Mouse (Mus musculus): ENCODE measurements around the gene Mapk1ip1. TPM values are rescaled to one million over a fixed set of nuclear protein-coding genes. Genes with fewer than 3 reads are reported as not detected.

The Mapk1ip1 gene
- 10 to 100 TPM; 11.9 to 21.3 TPM for total RNA-seq (2021)
- long read RNA-seq, experiment 1, transcript Mapk1ip1-201 (2 exons, 1,502 nt), result major isoform, 22 of 34 reads
- long read RNA-seq, experiment 1, partial matches to known transcripts, result 0 of 34 reads
- long read RNA-seq, experiment 1, other reads (novel, unspliced or antisense), result 7 of 34 reads
- long read RNA-seq, experiment 2, transcript Mapk1ip1-201 (2 exons, 1,502 nt), result major isoform, 16 of 26 reads
- long read RNA-seq, experiment 2, partial matches to known transcripts, result 0 of 26 reads
- long read RNA-seq, experiment 2, other reads (novel, unspliced or antisense), result 5 of 26 reads

DNA sequence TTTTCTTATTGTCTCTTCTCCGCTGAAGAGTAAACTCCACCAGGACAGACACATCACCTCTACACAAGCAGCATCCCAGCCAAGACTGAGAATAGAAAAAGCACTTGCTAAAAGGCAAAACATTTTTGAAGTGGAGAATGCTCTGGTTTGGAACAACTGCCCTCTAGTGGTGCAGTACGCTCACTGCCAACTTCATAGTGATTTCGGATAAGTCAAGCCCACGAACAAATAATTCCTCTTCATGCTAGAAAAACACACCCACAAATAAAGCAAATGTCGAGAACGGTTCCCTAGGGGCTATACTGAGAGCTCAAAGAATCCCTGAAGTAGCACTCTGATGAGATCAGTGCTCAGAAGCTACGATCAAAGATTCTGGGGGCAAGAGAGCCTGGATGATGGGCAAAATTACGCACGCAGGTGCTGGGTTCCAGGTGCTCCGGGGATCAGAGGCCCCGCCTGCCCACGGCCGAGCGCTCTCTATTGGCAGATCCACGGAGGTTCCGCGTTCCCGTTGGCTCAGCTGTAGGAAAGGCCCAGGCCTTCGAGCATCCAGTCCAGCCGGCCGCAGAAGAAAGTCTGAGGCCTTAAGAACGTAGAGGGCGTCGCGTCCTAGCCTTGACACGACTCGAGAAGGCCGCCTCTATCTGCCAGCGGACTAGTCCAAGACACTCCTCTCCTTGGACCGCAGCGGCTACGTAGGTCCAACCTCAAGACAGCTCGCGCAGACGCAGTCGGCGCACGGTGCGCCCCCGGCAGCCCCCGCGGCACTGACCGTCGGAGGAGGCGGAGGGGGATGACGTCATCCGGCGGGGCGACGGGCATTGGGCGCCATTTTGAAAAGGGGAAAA, at the start of gene Mapk1ip1, which contains the start of gene Ppp2r2d:
Gene Mapk1ip1, minus strand, starts transcription at position 730 of the 848 bp plus-strand sequence.
Gene Ppp2r2d, plus strand, starts transcription at position 536 of the 848 bp plus-strand sequence.
- DNase-seq, result peak; percentile 99
- intact Hi-C loops (cut with DNase I; ENCODE audit: low total_unique reads), result no loop called here

DNA sequence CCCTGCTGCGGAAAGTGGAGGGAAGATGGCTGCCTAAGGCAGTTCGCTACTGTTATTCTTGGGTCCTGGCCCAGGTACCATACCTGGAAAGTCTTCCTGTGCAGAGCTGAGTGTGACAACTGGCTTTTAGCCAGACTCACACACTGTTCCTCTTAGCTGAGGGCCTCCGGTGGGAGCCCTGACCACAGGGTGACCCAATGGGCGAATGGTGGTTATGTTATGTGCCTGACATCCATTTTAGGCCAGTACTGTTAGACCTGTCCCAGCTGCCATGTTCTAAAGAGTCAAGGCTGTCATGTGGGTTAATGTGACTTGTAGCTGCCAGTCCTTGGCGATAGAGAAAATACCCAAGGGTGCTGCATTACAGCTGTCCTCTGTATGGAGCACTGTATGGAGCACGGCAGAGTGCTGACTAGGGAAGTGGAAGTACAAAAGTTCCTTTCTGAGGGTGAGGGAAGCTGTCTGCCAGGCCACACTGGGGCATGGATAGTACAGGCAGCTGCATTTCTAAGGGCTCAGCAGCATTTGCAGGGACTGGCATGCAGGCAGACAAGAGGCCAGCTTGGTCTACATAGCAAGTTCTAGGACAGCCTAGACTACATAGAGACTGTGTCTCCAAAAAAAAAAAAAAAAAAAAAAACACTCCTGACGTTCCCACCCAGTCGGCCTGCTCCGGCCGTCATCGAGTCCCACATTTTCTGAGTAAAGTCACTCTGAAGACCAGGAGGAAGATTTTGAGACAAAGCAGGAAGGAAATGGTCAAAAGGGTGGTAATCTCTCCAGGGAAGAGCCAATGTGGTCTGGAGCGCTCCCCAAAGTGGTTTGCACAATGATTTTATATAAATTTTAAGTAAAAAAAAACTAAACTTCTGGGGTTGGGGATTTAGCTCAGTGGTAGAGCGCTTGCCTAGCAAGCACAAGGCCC, 39.6 kb upstream of the Mapk1ip1 start:
- intact Hi-C loops (cut with DNase I; ENCODE audit: low total_unique reads), result no loop called here
- DNase-seq, result no peak

DNA sequence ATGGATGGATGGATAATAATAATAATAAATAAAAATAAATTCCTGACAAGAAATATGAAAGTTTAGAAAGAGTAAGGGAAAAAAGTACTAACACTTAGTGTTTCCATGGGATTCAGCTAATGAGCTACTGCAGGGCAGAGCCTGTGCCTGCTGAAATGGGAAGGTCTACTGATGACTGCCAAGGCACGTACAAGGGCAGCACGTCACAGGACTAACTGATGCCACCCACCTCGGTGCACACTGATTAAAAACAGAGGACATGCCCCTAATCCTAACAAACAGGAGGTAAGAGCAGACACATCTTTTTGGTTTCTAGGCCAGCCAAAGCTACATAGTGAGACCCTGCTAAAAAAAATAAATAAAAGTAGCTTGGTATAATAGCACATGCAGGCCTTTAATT, 37.7 kb upstream of the Mapk1ip1 start:
- DNase-seq, result no peak
- intact Hi-C loops (cut with DNase I; ENCODE audit: low total_unique reads), result no loop called here

DNA sequence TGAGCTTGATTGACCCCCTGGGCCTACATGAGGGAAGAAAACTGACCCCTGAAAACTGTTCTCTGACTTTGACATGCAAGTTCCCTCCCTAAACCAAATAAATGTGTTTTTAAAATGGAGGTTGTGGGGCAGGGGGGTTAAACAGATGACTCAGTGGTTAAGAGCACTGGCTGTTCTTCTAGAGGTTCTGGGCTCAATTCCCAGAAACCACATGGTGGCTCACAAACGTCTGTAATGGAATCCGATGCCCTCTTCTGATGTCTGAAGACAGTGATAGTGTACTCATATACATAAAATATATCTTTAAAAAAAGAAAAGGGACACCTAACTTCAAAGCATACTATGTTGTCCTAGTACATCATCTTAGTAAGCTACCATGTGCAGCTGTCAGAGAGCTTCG, 29.0 kb upstream of the Mapk1ip1 start:
- intact Hi-C loops (cut with DNase I; ENCODE audit: low total_unique reads), result loop anchor here (2.0 kb wide), 1 partner anchor 42 kb away; no protein-coding TSS in a partner anchor
- DNase-seq, result no peak

DNA sequence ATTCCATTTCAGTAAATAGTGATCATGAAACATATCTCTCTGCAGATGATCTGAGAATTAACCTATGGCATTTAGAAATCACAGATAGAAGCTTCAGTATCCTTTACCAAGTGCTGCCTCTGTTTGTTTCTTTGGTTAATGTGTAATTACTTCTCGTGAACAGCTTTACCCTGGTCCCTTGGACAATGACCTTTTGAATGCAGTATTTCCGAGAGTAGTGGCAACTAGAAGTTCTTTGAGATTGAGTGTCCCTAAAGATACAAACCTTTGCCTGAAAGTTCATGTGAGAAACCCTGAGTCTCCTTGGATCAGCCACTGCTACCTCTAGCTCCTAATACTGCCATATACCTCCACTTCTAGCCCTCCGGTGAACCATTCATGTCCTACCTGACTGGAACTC, 26.9 kb upstream of the Mapk1ip1 start:
- intact Hi-C loops (cut with DNase I; ENCODE audit: low total_unique reads), result no loop called here

DNA sequence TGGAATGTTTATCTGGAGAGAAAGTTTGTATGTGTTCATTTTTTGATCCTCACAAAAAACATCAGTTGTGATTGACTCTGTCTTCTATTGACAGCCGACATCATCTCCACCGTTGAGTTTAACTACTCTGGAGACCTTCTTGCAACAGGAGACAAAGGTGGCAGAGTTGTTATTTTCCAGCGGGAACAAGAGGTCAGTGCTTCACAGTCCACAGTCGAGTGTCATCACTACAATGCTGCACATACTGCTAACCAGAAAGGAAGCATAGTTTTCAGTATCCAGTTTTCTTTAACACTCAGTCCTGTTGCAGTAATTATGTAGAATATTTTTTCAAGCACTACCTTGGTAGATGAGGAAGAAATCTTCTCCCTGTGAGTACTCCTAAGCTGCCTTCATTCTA, 22.2 kb upstream of the Mapk1ip1 start:
- DNase-seq, result no peak
- intact Hi-C loops (cut with DNase I; ENCODE audit: low total_unique reads), result no loop called here

More for the DNA sequence above, 26.9 kb upstream of the Mapk1ip1 start:
- no peak for DNase-seq

DNA sequence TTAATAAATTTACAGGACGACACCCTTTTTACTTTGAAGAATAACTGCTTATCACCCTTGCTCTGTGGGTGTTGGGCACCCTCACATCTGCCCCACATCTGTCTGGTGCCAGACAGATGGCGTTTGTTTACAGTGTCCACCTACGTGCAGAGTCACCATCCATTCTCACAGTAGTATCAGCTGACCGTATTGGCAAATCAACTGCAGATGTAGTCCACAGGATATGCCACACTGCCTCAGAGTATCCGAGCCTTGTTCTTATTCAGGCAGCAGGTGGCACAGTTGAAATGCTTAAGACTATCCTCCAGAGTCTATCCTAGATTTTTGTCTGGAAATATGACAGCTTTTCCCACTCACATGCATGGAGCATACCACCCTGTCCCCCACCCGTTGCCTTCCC, 21.2 kb upstream of the Mapk1ip1 start:
- no peak for DNase-seq
- intact Hi-C loops (cut with DNase I; ENCODE audit: low total_unique reads), result no loop called here

DNA sequence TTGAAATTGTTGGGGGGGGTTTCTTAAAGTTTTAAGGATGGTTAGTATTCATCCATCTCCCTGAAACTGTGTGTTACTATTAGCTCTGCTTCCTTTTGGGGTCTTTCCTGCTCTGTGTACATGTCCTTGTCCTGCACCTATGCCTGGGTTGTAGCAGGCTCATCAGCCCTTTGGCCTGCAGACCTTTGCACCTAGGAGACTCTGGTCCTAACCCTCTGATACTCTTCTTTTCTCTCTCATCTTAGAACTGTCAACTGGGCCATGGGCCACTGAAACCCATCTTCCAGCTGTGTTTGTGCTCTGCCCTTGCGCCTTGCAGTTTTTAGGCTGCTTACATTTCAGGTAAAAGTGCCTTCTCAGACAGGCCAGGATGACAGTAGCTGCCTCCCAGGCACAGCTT, 18.7 kb upstream of the Mapk1ip1 start:
- intact Hi-C loops (cut with DNase I; ENCODE audit: low total_unique reads), result no loop called here
- no peak for DNase-seq

DNA sequence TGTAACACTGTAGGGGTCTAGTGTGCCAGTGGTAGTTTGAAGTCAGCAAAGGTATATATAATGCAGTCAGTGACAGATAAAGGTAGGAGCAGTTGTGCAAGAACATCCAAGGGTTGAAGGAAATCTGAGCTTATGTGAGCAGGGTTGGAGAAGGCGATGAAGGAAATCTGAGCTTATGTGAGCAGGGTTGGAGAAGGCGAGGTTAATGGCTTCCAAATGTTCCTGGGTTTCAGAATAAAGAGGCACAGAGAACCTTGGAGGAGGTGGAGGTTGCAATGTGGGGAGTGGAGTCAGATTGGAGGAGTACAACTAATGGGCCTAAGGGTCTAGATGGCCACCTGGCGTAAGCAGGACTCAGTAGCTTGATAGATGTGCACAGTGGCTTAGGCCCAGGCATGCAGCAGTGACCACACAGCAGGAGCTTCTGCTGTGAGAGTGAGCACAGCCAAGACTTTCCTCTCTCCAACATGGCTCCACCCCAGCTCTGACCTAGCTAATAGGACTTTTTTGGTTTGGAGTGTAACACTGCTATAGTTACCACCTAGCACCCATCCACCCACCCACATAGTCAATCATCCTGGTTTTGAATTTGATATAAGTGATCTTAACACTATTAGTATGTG, 18.0 kb upstream of the Mapk1ip1 start:
- intact Hi-C loops (cut with DNase I; ENCODE audit: low total_unique reads), result no loop called here
- no peak for DNase-seq

DNA sequence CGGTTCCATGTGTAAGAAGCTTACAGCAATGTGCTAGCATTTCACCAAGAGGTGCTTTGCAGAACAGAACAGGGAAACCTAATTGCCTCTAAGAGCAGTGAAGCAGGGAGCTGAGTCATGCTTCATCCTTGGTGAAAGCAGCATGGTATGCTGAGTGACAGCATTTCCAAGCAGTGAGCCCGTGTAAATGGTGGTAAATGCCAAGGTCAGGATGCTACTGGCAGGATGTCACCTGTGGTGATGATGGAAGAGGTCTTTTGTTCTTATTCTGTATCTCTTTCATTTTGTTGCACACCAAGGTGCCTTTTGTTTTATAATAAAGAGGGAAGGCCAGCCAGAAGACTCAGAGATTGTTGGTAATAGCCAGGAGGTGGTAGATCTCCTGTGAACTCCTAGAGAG, 10.6 kb upstream of the Mapk1ip1 start:
- DNase-seq, result no peak
- intact Hi-C loops (cut with DNase I; ENCODE audit: low total_unique reads), result no loop called here

DNA sequence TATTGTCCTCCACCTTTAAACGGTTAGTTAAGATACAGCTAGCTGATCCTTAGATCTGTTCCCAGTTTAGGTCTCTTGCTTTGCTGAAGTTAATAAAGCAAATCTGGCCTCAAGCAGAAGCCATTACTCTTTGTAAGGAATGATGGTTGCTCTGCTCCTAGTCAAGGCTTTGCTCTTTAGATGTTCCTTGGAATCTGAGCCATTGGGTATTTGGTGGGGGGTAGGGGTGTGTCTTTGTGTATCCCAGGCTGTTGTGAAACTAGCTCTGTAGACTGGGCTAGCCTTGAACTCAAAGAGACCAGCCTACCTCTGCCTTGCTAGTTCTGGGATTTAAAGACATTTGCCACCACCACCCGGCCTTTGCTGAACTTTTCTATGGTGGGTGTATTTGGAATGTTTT, 8.1 kb upstream of the Mapk1ip1 start:
- no peak for DNase-seq
- intact Hi-C loops (cut with DNase I; ENCODE audit: low total_unique reads), result no loop called here

DNA sequence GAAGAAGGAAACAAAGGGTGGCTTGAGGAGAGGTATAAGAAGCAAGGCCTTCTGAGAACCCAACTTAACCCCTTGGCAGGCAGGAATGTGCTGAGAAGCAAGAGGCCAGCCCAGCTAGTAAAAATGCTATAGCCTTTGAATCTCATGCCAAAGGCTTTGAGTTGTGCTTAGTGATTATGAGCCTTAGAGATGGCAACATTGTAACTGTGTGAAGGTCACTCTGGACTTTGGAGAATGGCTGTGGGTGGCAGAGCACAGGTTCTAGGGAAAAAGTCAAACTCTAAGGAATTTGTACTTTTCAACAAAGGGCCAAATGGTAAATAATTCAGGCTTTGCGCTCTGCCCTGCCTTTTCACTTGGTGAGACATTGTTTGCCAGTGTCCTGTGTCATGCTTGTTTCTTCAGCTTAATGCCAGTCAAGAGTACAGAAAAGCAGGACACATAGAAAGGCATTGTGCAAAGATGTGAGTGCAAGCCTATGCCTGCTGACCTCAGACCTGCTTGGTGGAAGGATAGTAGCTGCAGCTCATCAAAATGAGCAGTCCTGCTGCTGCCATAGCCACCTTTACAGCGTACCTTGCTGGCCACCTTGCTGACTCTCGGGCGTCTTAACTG, 7.5 kb upstream of the Mapk1ip1 start:
- intact Hi-C loops (cut with DNase I; ENCODE audit: low total_unique reads), result no loop called here

DNA sequence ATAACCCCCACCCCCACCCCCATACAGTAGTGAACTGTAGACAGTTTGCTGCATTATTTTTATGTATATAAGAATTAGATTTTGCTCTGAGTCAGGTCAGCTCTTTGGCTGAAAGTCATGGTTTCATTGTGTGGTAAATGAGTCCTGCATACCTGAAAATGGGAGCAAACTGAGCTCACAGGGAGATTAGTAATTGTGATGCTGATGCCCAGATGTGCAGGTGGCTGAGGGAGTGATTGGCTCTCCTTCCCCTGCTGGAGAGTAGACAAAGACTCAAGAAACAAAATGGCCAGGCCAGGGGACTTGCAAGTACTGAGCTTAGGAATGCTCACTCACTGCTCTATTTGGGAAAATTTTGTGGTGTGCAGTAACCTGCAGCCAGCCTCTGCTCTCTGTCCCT, 4.0 kb upstream of the Mapk1ip1 start:
- intact Hi-C loops (cut with DNase I; ENCODE audit: low total_unique reads), result no loop called here
- DNase-seq, result no peak

More for the DNA sequence above, 7.5 kb upstream of the Mapk1ip1 start:
- DNase-seq, result no peak

DNA sequence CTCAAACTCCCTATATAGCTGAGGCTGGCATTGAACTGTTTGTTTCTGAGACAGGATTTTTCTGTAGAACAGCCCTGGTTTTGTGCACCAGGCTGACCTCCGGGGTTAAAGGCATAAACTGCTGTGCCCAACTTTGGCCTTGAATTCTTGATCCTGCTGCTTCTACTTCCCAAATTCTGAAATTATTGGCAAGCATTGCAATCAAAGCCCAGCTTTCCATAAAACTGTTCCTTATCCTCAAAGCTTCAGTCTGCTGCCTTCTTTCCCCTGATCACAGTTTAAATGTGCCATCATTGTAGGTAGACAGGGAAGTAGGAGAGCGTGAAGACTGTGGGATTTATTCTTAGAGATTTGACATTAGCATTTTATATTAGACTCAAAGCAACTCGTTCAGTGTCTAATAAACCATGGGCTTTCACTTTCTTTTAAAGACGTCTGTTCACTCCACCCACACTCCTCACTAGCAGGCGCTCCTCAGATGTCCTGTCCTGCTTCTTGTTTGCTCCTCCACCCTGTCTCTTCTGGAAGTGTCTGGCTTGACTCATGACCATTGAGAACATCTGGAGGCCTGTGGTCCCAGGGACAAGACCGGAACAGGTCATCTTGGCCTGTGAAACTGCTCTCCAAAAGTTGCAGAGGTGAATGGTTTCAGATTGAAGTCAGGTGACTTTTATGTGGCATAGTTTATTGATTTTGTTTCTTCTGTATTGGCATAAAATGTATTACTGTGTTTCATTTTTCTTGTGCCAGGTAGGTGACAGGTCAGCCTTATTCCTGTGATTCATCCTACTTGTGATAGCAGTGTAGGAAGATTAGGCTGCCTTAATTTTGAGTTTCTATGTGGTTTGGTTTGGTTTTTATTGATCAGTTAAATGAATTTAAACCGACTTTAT, 2.2 kb upstream of the Mapk1ip1 start:
- DNase-seq, result no peak
- intact Hi-C loops (cut with DNase I; ENCODE audit: low total_unique reads), result no loop called here

DNA sequence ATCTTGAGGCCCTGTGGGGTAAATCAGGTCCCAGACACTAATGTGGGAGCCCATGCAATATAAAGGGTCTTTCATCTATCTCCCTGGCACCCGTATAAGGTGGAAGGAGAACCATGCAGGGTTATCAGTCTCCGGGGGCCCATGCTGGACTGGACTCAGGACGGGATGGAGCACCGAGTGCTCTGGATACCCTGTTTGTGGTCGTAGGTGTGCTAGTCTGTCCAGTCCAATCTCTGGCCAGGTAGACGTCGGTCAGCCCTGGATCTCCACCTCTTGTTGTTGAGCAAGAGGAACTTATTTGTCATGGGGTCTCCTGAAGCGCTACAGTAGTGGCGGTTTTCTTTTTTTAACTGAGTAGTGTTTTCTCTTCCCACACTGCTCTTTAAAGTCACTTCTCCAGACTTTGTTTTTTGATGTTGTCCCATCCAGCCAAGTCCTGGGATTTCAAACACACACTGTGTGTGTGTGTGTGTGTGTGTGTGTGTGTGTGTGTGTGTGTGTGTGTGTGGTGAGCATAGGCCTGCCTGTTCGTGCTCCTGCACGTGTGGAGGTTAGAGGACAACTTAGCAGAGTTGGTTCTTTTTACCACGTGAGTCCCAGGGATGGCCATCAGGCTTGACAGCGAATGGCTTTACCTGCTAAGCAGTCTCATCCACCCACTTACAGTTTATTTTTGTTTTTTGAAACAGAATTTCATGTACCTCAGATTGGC, 1.4 kb upstream of the Mapk1ip1 start:
- intact Hi-C loops (cut with DNase I; ENCODE audit: low total_unique reads), result no loop called here

DNA sequence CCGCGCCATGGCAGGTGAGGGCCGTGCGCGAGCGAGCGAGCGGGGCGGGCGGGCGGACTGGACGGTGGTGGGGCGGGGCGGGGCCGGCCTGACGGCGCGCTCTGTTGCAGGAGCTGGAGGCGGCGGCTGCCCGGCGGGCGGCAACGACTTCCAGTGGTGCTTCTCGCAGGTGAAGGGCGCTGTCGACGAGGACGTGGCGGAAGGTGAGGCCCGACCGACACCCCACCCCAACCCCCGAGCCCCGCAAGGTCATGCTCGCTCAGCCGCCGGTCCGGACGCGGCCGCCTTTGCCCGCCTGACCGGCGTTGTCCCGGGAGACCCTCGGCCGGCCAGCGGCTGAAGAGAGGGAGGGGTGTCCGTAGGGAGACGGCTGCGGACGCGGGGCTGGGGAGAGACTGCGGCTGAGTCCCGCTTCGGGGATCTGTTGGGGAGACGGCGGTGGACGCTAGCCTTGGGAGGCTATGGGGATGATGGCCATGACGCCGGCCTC, 474 bp upstream of the Mapk1ip1 start:
- intact Hi-C loops (cut with DNase I; ENCODE audit: low total_unique reads), result no loop called here
- DNase-seq, result peak; percentile 67

More for the DNA sequence above, 1.4 kb upstream of the Mapk1ip1 start:
- no peak for DNase-seq

DNA sequence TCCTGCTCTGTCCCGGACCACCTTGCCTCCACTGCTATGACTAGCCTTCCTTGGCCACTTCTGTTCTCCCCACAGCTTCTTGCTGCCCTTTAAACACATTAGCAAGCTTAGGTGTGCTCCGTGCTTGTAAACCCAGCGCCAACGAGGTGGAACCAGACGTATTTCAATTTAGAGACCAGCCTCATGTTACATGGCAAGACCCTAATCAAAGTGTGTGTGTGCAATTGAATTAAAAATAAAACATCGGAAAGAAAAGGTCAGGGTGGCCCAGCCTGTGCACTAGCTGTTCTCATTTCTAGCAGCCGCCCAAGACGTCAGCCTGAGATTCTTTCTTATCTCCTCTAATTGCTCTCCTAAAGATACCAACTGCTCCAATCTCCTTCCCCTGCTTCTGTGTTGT, 962 bp downstream of the Mapk1ip1 start:
- DNase-seq, result no peak
- intact Hi-C loops (cut with DNase I; ENCODE audit: low total_unique reads), result no loop called here

Measured in gastrocnemius, postnatal 14 days (tissue).